Mouse (Mus musculus): Measurements from ENCODE around the gene Gm8300. TPM values are rescaled to one million over a fixed set of nuclear protein-coding genes. Genes with fewer than 3 reads are reported as not detected.
"Not testable (repeated sequence)": the region's sequence is repeated elsewhere in the genome, so short reads cannot be mapped to it uniquely, and the experiment has no call there.

Gene Gm8300
- polyA plus RNA-seq, 1 experiment from 2014 or later = not detected

- H3K36me3 ChIP-seq (ENCODE audit: control insufficient read depth, insufficient read depth, low read length); H3K27ac ChIP-seq (ENCODE audit: low read depth, low read length); H3K9ac ChIP-seq (ENCODE audit: low read depth, low read length); H3K4me1 ChIP-seq (replicated peaks; ENCODE audit: control insufficient read depth, insufficient read depth, low read length); H3K9me3 ChIP-seq (ENCODE audit: control insufficient read depth, low read length); H3K27me3 ChIP-seq (ENCODE audit: control insufficient read depth, insufficient read depth, low read length); DNase-seq (ENCODE audit: low spot score); H3K4me3 ChIP-seq (ENCODE audit: low read depth, low read length); ATAC-seq (ENCODE audit: low FRiP score); H3K4me2 ChIP-seq (replicated peaks; ENCODE audit: low read depth, low read length): not testable (repeated sequence)
- 81% methylated on average over 3 of the region's 3 CpGs for WGBS
Observed at GRCm38 (mm10) chr12:87494421-87494820, 19.7 kb upstream of the Gm8300 start, which contains the start of gene Gm5788. TSS of gene Gm5788 (plus strand) at chr12:87494721.

DNA sequence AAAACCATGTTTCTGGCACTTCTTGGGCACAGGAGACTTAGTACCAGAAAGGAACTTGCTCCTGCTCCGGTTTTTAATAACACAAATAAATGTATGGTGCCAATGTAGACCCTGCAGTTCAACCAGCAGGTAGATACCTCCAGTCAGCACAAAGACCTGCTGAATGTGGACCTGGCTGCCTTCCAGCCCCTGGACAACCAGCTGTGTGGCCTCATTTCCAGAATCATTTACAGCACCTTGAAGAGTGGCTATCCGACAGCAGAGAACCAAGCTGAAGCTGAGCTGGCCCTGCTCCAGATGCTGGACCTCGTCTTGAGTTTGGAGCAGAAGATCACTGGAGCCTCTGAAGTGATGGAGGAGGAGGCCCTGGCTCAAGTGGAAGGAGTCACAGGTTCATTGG is 5.5 kb downstream of the Gm8300 start:
- not testable (repeated sequence) for ATAC-seq (ENCODE audit: low FRiP score); H3K27ac ChIP-seq (ENCODE audit: low read depth, low read length); H3K4me1 ChIP-seq (replicated peaks; ENCODE audit: control insufficient read depth, insufficient read depth, low read length); DNase-seq (ENCODE audit: low spot score); H3K4me2 ChIP-seq (replicated peaks; ENCODE audit: low read depth, low read length); H3K9me3 ChIP-seq (ENCODE audit: control insufficient read depth, low read length); H3K4me3 ChIP-seq (ENCODE audit: low read depth, low read length); H3K27me3 ChIP-seq (ENCODE audit: control insufficient read depth, insufficient read depth, low read length); H3K9ac ChIP-seq (ENCODE audit: low read depth, low read length); H3K36me3 ChIP-seq (ENCODE audit: control insufficient read depth, insufficient read depth, low read length)
- WGBS = 78% methylated on average over 3 of the region's 3 CpGs

GRCm38 (mm10) chr12:87543927-87544326 is 29.8 kb downstream of the Gm8300 start:
- H3K36me3 ChIP-seq (ENCODE audit: control insufficient read depth, insufficient read depth, low read length) = no peaks in the 10 kb centered on the region
- ATAC-seq (ENCODE audit: low FRiP score) (no peak), DNase-seq (ENCODE audit: low spot score) (no peak)
- no peak overlapping the region for H3K4me2 ChIP-seq (replicated peaks; ENCODE audit: low read depth, low read length)
- no peaks in the 10 kb centered on the region for H3K9me3 ChIP-seq (ENCODE audit: control insufficient read depth, low read length)
- H3K9ac ChIP-seq (ENCODE audit: low read depth, low read length) = no peak overlapping the region
- H3K27ac ChIP-seq (ENCODE audit: low read depth, low read length) = no peak overlapping the region
- no peaks in the 10 kb centered on the region for H3K27me3 ChIP-seq (ENCODE audit: control insufficient read depth, insufficient read depth, low read length)
- no peak overlapping the region for H3K4me3 ChIP-seq (ENCODE audit: low read depth, low read length)
- 91% methylated on average over 3 of the region's 3 CpGs for WGBS
- H3K4me1 ChIP-seq (replicated peaks; ENCODE audit: control insufficient read depth, insufficient read depth, low read length) = no peaks in the 10 kb centered on the region

DNA sequence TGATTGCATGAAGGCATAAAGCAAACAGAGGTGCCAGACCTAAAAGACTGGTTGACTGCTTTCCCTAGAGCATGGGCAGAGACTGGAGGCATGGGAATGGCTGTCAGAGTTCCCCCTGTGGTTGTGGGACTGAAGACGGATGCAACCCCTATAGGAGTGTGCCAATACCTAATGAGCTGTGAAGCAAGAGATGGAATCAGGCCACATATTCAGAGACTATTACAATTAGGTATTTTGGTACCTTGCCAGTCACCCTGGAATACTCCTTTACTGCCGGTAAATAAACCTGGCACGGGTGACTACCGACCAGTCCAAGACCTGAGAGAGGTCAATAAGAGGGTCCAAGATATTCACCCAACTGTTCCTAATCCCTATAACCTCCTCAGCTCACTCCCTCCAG is 36.5 kb downstream of the Gm8300 start:
- 97% methylated on average over 4 of the region's 4 CpGs for WGBS
- H3K36me3 ChIP-seq (ENCODE audit: control insufficient read depth, insufficient read depth, low read length); H3K27me3 ChIP-seq (ENCODE audit: control insufficient read depth, insufficient read depth, low read length); ATAC-seq (ENCODE audit: low FRiP score); H3K9ac ChIP-seq (ENCODE audit: low read depth, low read length); H3K4me1 ChIP-seq (replicated peaks; ENCODE audit: control insufficient read depth, insufficient read depth, low read length); H3K4me3 ChIP-seq (ENCODE audit: low read depth, low read length); DNase-seq (ENCODE audit: low spot score); H3K27ac ChIP-seq (ENCODE audit: low read depth, low read length); H3K4me2 ChIP-seq (replicated peaks; ENCODE audit: low read depth, low read length); H3K9me3 ChIP-seq (ENCODE audit: control insufficient read depth, low read length): not testable (repeated sequence)

Other genes starting within 250 kb of the Gm8300 start
- 62.3 and 65.6 TPM in 2 replicates for gene Vipas39, start 248.1 kb upstream of the Gm8300 start, polyA plus RNA-seq (2014; fragmentation: Nextera tagmentation; extraction: Ambion mirVana)
- 210 and 222 TPM in 2 replicates for gene Ahsa1, start 247.8 kb upstream of the Gm8300 start, polyA plus RNA-seq (2014; fragmentation: Nextera tagmentation; extraction: Ambion mirVana)
- 0.63 and 0.99 TPM in 2 replicates for gene Ism2, start 214.6 kb upstream of the Gm8300 start, polyA plus RNA-seq (2014; fragmentation: Nextera tagmentation; extraction: Ambion mirVana)
- gene Sptlc2, start 126.0 kb upstream of the Gm8300 start, polyA plus RNA-seq (2014; fragmentation: Nextera tagmentation; extraction: Ambion mirVana) = 62.4 and 63.7 TPM in 2 replicates
- gene Slirp, start 70.4 kb upstream of the Gm8300 start, polyA plus RNA-seq (2014; fragmentation: Nextera tagmentation; extraction: Ambion mirVana) = 277 and 302 TPM in 2 replicates
- 43.5 and 56.0 TPM in 2 replicates for gene Alkbh1, start 70.3 kb upstream of the Gm8300 start, polyA plus RNA-seq (2014; fragmentation: Nextera tagmentation; extraction: Ambion mirVana)
- gene Snw1, start 42.0 kb upstream of the Gm8300 start, polyA plus RNA-seq (2014; fragmentation: Nextera tagmentation; extraction: Ambion mirVana) = 156 and 160 TPM in 2 replicates
- not detected in 2 replicates for gene Gm5788, start 19.6 kb upstream of the Gm8300 start, polyA plus RNA-seq (2014; fragmentation: Nextera tagmentation; extraction: Ambion mirVana)
- gene Oog1, start 88.4 kb downstream of the Gm8300 start, polyA plus RNA-seq (2014; fragmentation: Nextera tagmentation; extraction: Ambion mirVana) = not detected in 2 replicates
- not detected in 2 replicates for gene Gm4027, start 104.6 kb downstream of the Gm8300 start, polyA plus RNA-seq (2014; fragmentation: Nextera tagmentation; extraction: Ambion mirVana)
- not detected in 2 replicates for gene Gm16381, start 130.3 kb downstream of the Gm8300 start, polyA plus RNA-seq (2014; fragmentation: Nextera tagmentation; extraction: Ambion mirVana)

All from hindbrain, embryonic 11.5 days (tissue).